Mouse (Mus musculus) hindbrain, embryonic 11.5 days (tissue): Measurements from ENCODE around the gene Cbr4. TPM values are rescaled to one million over a fixed set of nuclear protein-coding genes. Genes with fewer than 3 reads are reported as not detected.
A peak's percentile ranks its signal among the peaks of the same experiment; 100 is the strongest.

Experiments used
- ATAC-seq: fragments of 200-750 bp; cut with Nextera tagmentation; 2 replicates; pipeline ENCODE4 v1.8.0; 2017; ENCODE audit warnings: mild to moderate bottlenecking, moderate TSS enrichment, moderate library complexity; ENCODE audit not compliant: low FRiP score
- DNase-seq: peaks from one replicate; pipeline ENCODE4 v3.0.0-alpha.2; 2015; ENCODE audit warnings: low spot score
- H3K27ac ChIP-seq: fragments of 300-500 bp; sonication (generic); 2 replicates; pipeline ENCODE4 v1.5.1; 2014; ENCODE audit warnings: mild to moderate bottlenecking, low read depth, low read length
- H3K27me3 ChIP-seq: fragments of 300-500 bp; sonication (generic); 2 replicates; pipeline ENCODE4 v1.6.1; 2014; ENCODE audit warnings: mild to moderate bottlenecking, low read length, moderate library complexity, mixed read lengths; ENCODE audit not compliant: control insufficient read depth, insufficient read depth
- H3K36me3 ChIP-seq: fragments of 300-500 bp; sonication (generic); 2 replicates; pipeline ENCODE4 v1.6.1; 2014; ENCODE audit warnings: mild to moderate bottlenecking, low read length, moderate library complexity, mixed read lengths; ENCODE audit not compliant: control insufficient read depth, insufficient read depth
- H3K4me1 ChIP-seq: fragments of 300-500 bp; sonication (generic); replicated peaks from 2 replicates; pipeline ENCODE4 v1.6.1; 2014; ENCODE audit warnings: low read length, mixed read lengths; ENCODE audit not compliant: control insufficient read depth, insufficient read depth
- H3K4me2 ChIP-seq: fragments of 300-500 bp; sonication (generic); replicated peaks from 2 replicates; pipeline ENCODE4 v1.6.1; 2014; ENCODE audit warnings: mild to moderate bottlenecking, low read depth, low read length
- H3K4me3 ChIP-seq: fragments of 300-500 bp; sonication (generic); 2 replicates; pipeline ENCODE4 v1.5.1; 2014; ENCODE audit warnings: low read depth, low read length
- H3K9ac ChIP-seq: fragments of 300-500 bp; sonication (generic); 2 replicates; pipeline ENCODE4 v1.6.1; 2014; ENCODE audit warnings: low read depth, low read length
- H3K9me3 ChIP-seq: fragments of 300-500 bp; sonication (generic); 2 replicates; pipeline ENCODE4 v1.6.1; 2016; ENCODE audit warnings: low read length; ENCODE audit not compliant: control insufficient read depth
- WGBS: fragments of 180-500 bp; shearing (Covaris S2); extraction: QIAGEN DNeasy Blood & Tissue Kit; methylation state at CpG from one replicate; pipeline ENCODE4 v1.1.7; 2014; 5-methylcytosine and 5-hydroxymethylcytosine counted together
- polyA plus RNA-seq: library from polyadenylated mRNA; unstranded; fragments of >200 nt; fragmentation: Nextera tagmentation; extraction: Ambion mirVana; gene quantifications from 2 replicates; pipeline ENCODE4 v1.2.1, GENCODE M21; 2014

Cbr4 gene
- polyA plus RNA-seq, 1 experiment from 2014 or later: 31.8 TPM

DNA sequence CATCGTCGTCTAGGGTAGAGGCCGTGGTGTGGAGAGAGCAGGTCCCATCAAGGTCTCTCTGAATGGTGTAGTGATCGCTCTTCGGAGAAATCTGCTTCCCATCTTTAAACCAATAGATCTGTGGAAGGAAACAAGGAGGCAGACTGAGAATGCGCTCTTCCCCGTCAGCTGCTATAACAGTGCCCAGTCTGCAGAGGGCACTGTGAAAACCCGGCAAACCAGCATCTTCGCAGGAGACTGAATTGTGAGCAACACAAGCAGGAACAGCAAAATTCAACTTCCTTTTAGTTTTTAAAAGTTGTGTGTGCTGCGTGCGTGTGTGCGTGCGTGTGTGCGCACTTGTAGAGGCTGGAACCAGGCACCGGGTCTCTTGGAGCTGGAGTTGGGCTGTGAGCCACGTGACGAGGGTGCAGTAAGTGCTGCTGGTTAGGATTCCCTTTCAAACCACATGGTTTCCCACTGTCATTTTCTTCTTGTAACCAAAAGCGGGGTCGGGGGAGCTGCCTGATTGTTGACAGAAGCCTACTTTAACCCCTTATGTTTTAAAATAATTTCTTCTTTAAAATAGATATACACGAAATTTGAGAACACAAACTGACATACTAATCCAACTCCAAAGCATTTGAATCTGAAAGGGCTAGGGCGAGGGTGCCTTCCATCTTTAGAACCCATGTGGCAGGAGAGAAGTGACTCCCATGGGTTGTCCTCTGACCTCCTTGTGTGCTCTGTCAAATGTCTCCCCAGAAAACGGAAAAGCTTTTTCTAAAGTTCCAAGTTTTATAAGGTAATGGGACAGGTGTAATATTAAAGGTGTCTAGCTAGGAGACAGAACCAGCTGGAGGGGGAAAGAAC lies 44.6 kb downstream of the Cbr4 start:
- Histone ChIP-seq H3K4me1 (no peaks in the 10 kb centered on the region), H3K4me2 (no peak overlapping the region), H3K9me3 (no peaks in the 10 kb centered on the region), H3K36me3 (no peaks in the 10 kb centered on the region), H3K27ac (no peak overlapping the region), H3K9ac (no peak overlapping the region), H3K27me3 (no peaks in the 10 kb centered on the region), H3K4me3 (no peak overlapping the region)
- no peak for ATAC-seq
- WGBS: 64% methylated on average over 22 of the region's 22 CpGs
- DNase-seq: no peak

DNA sequence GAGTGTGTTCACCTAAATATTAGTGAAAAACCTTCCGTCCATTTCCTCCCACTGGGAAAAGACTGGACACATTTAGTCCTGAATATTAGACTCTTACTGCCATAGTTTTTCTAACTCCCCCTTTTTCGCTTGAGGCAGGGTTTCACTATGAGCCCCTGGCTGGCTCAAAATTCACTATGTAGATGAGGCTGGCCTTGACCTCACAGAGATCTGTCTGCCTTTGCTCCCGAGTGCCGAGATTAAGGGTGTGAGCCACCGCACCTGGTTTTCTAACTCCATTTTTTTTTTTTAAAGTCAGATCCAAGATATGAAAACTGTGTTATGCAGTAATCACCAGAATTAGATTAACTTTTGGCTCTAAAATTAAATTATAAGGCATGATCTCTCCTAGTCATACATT lies 45.3 kb downstream of the Cbr4 start:
- Histone ChIP-seq H3K27ac (no peak overlapping the region), H3K4me3 (no peak overlapping the region), H3K36me3 (no peaks in the 10 kb centered on the region), H3K4me1 (no peaks in the 10 kb centered on the region), H3K27me3 (no peaks in the 10 kb centered on the region), H3K9me3 (no peaks in the 10 kb centered on the region), H3K4me2 (no peak overlapping the region), H3K9ac (no peak overlapping the region)
- DNase-seq: no peak
- ATAC-seq: no peak
- 76% methylated on average over 5 of the region's 5 CpGs for WGBS

DNA sequence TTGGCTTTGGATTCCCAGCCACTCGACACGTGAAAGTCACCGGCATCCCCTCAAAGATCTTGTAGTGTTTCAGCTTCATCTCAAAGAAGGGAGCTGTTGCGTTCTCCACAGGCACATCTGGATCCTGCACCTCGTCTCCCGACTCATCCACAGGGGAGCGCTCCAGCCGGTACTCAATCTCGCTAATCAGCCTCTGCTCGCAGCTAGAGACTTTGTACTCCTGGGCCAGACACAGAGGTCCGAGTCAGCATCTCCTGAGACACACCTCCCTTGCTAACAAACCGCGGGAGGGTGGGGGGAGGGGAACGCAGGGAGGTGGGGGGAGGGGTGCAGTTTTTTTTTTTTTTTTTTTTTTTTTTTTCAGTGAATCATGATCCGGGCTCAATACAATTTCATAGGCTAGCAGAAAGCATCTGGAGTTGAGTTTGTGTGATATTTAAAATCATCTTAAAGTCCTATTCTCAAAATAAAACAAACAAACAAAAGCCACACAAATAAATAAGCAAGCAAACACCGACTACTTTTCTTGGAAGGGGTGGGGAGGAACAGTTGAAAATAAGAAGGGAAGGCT lies 45.9 kb downstream of the Cbr4 start:
- no peak for DNase-seq

DNA sequence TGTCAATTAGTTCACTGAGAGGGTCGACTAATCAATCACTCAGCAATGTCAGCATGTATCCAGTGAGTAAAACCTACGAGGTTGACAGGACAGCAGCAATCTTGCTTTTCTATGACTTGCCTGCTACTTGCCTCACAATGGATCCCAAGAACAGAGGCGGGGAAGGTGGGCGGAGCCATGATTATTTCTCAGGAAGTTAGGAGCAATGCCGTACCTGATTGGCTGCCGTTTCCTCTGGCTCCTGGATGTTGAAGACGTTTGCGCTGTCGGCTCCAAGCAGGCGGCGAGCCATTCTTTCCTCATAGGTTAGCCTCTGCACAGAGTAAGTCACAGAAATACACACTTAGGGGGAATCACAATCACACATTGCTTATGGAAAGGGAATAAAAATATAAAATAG lies 47.9 kb downstream of the Cbr4 start:
- no peak overlapping the region for H3K4me2 ChIP-seq
- no peaks in the 10 kb centered on the region for H3K4me1 ChIP-seq
- no peak for ATAC-seq
- H3K36me3 ChIP-seq: no peaks in the 10 kb centered on the region
- 65% methylated on average over 11 of the region's 11 CpGs for whole genome bisulfite sequencing
- H3K27ac ChIP-seq: no peak overlapping the region
- H3K9ac ChIP-seq: no peak overlapping the region
- no peak overlapping the region for H3K4me3 ChIP-seq
- H3K9me3 ChIP-seq: no peaks in the 10 kb centered on the region
- DNase-seq: peak; percentile 41
- H3K27me3 ChIP-seq: no peaks in the 10 kb centered on the region

More for the DNA sequence above, 45.9 kb downstream of the Cbr4 start:
- no peak for ATAC-seq
- Histone ChIP-seq H3K27ac (no peak overlapping the region), H3K9me3 (no peaks in the 10 kb centered on the region), H3K4me2 (no peak overlapping the region), H3K27me3 (no peaks in the 10 kb centered on the region), H3K4me3 (no peak overlapping the region), H3K9ac (no peak overlapping the region), H3K4me1 (no peaks in the 10 kb centered on the region), H3K36me3 (no peaks in the 10 kb centered on the region)
- 46% methylated on average over 16 of the region's 16 CpGs for WGBS

DNA sequence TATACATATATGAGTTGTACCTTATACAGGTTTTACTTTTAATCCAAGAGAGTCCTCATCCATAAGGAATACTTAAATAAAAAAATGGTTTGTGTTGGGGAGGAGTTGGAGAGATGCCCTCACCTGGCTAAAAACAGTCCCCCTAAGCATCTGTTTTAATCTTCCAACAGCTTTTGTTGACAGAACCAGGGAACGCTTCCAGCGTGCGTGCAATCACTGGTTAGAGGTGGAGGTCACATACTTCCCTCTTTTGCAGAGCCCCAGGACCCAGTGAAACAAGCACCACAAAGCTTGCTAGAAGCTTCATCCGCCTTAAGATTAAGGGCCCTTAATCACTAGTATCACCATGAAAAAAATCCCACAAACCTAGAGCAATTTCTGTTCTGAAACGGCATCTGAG lies 49.9 kb downstream of the Cbr4 start:
- no peak overlapping the region for H3K27ac ChIP-seq
- DNase-seq (no peak), ATAC-seq (no peak)
- no peak overlapping the region for H3K9ac ChIP-seq
- no peaks in the 10 kb centered on the region for H3K36me3 ChIP-seq
- H3K9me3 ChIP-seq: no peaks in the 10 kb centered on the region
- 90% methylated on average over 5 of the region's 5 CpGs for WGBS
- H3K4me1 ChIP-seq: no peaks in the 10 kb centered on the region
- H3K27me3 ChIP-seq: no peaks in the 10 kb centered on the region
- H3K4me2 ChIP-seq: no peak overlapping the region
- no peak overlapping the region for H3K4me3 ChIP-seq

DNA sequence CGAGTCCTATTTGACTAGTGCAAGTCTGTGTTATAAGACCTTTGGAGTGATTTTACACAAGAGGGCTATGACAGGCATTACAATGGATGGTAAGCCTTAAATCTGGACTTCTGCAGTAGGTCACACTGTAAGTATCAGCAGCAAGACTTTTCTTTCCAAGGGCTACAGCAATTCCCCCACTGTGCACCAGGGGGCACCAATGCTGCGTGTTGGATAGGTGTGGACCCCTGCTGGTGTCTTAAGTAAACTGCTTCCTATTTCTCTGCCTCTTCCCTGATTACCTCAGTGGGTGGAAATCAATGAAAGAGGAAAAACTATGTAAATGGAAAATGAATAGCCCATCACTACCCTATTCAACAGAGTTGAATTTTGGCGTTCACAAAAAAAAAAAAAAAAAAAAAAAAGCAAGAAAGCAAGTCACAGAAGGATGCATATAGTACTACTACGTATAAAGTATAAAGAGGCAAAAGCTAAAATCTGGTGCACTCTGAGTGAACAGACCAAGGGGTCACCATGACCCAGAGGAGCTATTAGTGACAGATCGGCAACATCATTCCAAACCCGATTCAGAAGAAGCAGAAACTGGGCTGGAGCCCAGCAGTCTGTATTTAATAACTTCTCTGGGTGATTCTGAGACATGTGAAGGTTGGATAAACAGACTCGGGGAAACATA lies 52.4 kb downstream of the Cbr4 start:
- Histone ChIP-seq H3K9me3 (no peaks in the 10 kb centered on the region), H3K27ac (no peak overlapping the region), H3K36me3 (no peaks in the 10 kb centered on the region; the same call in 1 of the 2 replicates), H3K27me3 (no peaks in the 10 kb centered on the region), H3K9ac (no peak overlapping the region), H3K4me2 (no peak overlapping the region), H3K4me3 (no peak overlapping the region), H3K4me1 (no peaks in the 10 kb centered on the region)
- ATAC-seq: peak; percentile 61
- DNase-seq: peak; percentile 96
- WGBS: 47% methylated on average over 7 of the region's 7 CpGs

DNA sequence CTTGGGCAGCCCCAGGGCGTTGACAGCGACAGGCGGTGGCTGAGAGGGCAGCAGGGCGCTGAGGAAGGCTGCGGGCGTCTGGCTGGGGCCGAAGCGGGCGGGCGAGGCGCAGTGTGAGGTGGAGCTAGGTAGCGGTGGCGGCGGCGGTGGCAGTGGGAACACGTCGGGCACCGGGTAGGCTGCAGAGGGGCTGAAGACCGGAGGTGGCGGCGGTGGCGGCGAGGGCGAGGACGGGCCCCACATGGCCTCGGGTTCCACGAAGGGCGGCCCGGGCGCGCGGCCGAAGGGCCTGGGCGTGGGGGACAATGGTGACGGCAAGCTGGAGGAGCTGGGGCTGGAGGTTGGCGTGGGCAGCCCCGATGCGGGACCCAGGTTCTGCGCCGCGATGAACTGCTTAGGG lies 62.1 kb downstream of the Cbr4 start:
- 0 out of 2 replicates have a peak overlapping the region, but pooled peaks have one; percentile 4 for H3K4me3 ChIP-seq
- no peaks in the 10 kb centered on the region for H3K27me3 ChIP-seq
- 47% methylated on average over 25 of the region's 41 CpGs for WGBS
- H3K4me2 ChIP-seq: peak overlapping the region; percentile 5; the same call in 1 of the 2 replicates
- H3K27ac ChIP-seq: no peak overlapping the region
- no peak overlapping the region for H3K9ac ChIP-seq
- H3K4me1 ChIP-seq: no peaks in the 10 kb centered on the region
- ATAC-seq (peak; percentile 61; the same call in 1 of the 2 replicates), DNase-seq (no peak)
- peaks cover 14% of the 10 kb centered on the region for H3K36me3 ChIP-seq
- peaks cover 4% of the 10 kb centered on the region; the same call in 1 of the 2 replicates for H3K9me3 ChIP-seq

DNA sequence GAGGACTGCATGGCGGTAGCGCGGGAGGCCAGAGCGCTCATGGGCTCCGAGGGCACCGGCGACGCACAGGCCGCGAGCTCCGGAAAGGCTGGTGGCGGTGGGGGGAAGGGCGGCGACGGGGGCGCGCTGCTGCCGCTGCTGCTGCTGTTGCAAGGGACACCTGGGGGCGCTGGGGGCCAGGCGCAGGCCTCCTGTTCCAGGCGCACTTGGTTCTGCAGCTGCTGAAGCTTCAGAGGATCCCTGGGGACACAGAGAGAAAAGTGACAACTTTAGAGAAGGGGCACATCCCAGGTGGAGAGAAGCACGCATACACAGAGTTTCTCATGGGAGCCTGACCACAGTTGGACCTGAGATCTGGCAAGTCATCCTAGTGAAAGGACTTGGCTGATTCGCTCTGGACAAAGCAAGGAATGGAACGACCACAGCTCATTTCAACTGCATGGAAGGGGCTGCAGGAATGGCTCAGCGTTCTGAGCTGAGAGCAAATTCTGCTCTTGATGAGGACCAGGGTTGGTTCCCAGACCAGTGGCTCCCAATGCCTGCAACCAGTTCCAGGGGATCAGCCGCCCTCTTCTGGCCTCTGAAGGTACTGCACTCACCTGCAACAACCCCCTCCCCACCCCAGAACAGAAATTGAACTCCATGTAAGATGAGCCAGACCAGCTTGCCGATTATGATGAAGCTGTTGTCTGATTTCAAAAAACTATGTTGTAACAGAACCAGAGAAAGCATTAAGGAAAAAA lies 62.6 kb downstream of the Cbr4 start:
- Histone ChIP-seq H3K27ac (no peak overlapping the region), H3K36me3 (peaks cover 14% of the 10 kb centered on the region), H3K9ac (no peak overlapping the region), H3K4me1 (peaks cover under 1% of the 10 kb centered on the region; the same call in 1 of the 2 replicates), H3K4me2 (peak overlapping the region; percentile 5; the same call in 1 of the 2 replicates), H3K9me3 (peaks cover 4% of the 10 kb centered on the region; the same call in 1 of the 2 replicates), H3K27me3 (no peaks in the 10 kb centered on the region), H3K4me3 (0 out of 2 replicates have a peak overlapping the region, but pooled peaks have one; percentile 4)
- DNase-seq (peak; percentile 49), ATAC-seq (no peak; the same call in 1 of the 2 replicates)
- 38% methylated on average over 13 of the region's 27 CpGs for WGBS
